Mouse (Mus musculus): Measurements from ENCODE around the gene Tm4sf5. TPM values are rescaled to one million over a fixed set of nuclear protein-coding genes. Genes with fewer than 3 reads are reported as not detected.

Gene Tm4sf5
- total and polyA plus RNA-seq, 3 experiments, result 5.5 to 24.5 (median 11.7) TPM

DNA sequence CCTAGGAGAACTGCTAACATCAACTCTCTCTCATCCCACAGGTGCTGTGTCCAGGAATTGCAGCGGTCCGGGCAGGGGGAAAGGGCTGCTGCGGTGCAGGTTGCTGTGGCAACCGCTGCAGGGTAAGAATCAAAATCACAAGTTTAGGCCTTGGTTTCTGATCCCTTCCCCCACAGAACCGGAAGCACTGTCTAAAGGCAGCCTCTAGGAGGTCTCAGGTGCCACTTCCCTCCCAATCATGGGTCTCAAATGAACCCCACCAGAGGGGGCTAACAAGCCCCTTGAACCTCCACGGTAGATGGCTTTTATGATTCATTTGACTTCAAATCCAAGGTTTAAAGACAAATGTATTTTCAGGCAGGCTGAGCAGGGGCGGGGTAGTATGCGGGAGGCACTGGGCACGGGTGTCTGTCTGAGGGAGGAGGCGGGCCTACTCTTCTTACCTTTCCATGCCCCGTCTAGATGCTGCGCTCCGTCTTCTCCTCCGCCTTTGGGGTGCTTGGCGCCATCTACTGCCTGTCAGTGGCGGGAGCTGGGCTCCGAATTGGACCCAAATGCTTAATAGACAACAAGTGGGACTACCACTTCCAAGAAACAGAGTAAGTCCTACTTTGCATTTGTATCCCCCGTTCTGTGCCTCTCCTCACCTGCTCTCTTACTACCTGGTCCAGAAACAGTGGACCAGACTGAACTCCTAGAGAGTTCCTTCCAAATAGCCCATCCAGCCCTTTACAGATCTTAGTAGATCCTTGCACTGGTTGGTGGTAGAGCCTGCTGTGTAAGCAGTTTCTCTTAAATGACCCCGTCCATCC is 4.9 kb downstream of the Tm4sf5 start (continued):
- TF ChIP-seq TBP (conservative IDR thresholded peaks at IDR 0.05; ENCODE audit: low read depth, low read length) (no peak), EP300 (IDR thresholded peaks at IDR 0.05; ENCODE audit: low read length) (no peak), RAD21 (IDR thresholded peaks at IDR 0.05; ENCODE audit: low read depth, low read length) (peak; percentile 72), JUND (conservative IDR thresholded peaks at IDR 0.05; ENCODE audit: low read depth, low read length) (no peak), MXI1 (IDR thresholded peaks at IDR 0.05; ENCODE audit: low read depth, low read length) (no peak), JUN (IDR thresholded peaks at IDR 0.05; ENCODE audit: insufficient read depth, low read depth, low read length) (no peak), ZC3H11A (IDR thresholded peaks at IDR 0.05; ENCODE audit: low read depth, low read length) (peak; percentile 56), E2F4 (IDR thresholded peaks at IDR 0.05; ENCODE audit: insufficient replicate concordance, low read depth, low read length) (no peak), MAFK (IDR thresholded peaks at IDR 0.05; ENCODE audit: insufficient replicate concordance, low read length) (peak; percentile 87), POLR2AphosphoS2 (IDR thresholded peaks at IDR 0.05; ENCODE audit: low read depth, low read length) (no peak), ELF1 (IDR thresholded peaks at IDR 0.05; ENCODE audit: low read depth, low read length) (peak; percentile 68), ETS1 (conservative IDR thresholded peaks at IDR 0.05; ENCODE audit: low read depth, low read length) (no peak; the same call in none of the 2 replicates), RCOR1 (conservative IDR thresholded peaks at IDR 0.05; ENCODE audit: low read depth, low read length) (0 out of 2 replicates have a peak, but pooled peaks have one; percentile 84)

DNA sequence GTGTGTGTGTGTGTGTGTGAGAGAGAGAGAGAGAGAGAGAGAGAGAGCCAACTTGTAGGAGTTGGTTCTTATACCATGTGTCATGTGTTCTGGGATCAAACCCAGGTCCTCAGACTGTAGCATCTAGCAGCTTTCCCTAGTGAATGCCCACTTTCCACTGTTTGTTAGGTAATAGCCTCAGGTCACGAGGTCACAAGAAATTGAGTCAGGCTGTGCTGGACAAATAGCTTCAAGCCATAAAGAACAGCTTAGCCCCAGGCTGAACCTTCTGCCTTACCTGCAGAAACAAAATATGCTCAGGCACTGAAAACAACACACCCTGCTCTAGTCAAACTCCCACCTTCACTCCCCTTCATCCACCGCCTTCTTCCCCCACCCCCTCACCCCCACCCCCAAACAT is 6.2 kb downstream of the Tm4sf5 start:
- Histone ChIP-seq H3K27ac (ENCODE audit: insufficient read depth, low read depth) (no peak overlapping the region), H3K27me3 (replicated peaks) (no peaks in the 10 kb centered on the region), H3K9ac (ENCODE audit: insufficient read depth, low read depth) (no peak overlapping the region), H3K4me1 (ENCODE audit: control insufficient read depth in 1 of 2, insufficient read depth in 2 of 2) (peaks cover 20 to 82% of the 10 kb centered on the region in 2 experiments), H3K9me3 (replicated peaks; ENCODE audit: low read length) (no peaks in the 10 kb centered on the region), H3K36me3 (replicated peaks in 1 of 2; ENCODE audit: control insufficient read depth in 1 of 2, insufficient read depth in 1 of 2, low read length in 1 of 2) (no peaks in the 10 kb centered on the region), H3K4me2 (ENCODE audit: insufficient read depth, low read depth, poor library complexity, severe bottlenecking) (no peak overlapping the region), H3K4me3 (replicated peaks in 1 of 3; ENCODE audit: low read depth in 2 of 3, low read length in 2 of 3, poor library complexity in 1 of 3) (peak overlapping the region in 2 of 3 experiments; percentile 34 to 50), H3K79me2 (replicated peaks; ENCODE audit: control insufficient read depth, extremely low read depth, insufficient read depth, poor library complexity, severe bottlenecking) (no peaks in the 10 kb centered on the region)
- TF ChIP-seq ZNF384 (IDR thresholded peaks at IDR 0.05; ENCODE audit: low read depth, low read length) (no peak), POLR2A (IDR thresholded peaks at IDR 0.05; ENCODE audit: low read depth, low read length) (no peak), POLR2AphosphoS2 (IDR thresholded peaks at IDR 0.05; ENCODE audit: low read depth, low read length) (no peak), PAX5 (IDR thresholded peaks at IDR 0.05; ENCODE audit: low read length) (no peak), MEF2A (IDR thresholded peaks at IDR 0.05; ENCODE audit: borderline replicate concordance, low read depth, low read length) (no peak), MYC (IDR thresholded peaks at IDR 0.05; ENCODE audit: low read depth, low read length) (no peak), USF2 (conservative IDR thresholded peaks at IDR 0.05; ENCODE audit: low read depth, low read length) (no peak), NELFE (IDR thresholded peaks at IDR 0.05; ENCODE audit: low read depth, low read length) (no peak), TBP (conservative IDR thresholded peaks at IDR 0.05; ENCODE audit: low read depth, low read length) (no peak)
- dilution Hi-C loops (cut with MboI; ENCODE audit: extremely low pct_ligation_motif_present, extremely low pct_unique_long_range_greater_than_20kb, low sequenced_read_pairs), result no loop called here
- no peak for DNase-seq (ENCODE audit: extremely low read depth)
- in situ Hi-C loops (cut with MboI; ENCODE audit: low pct_ligation_motif_present, low pct_unique_long_range_greater_than_20kb, low sequenced_read_pairs), result no loop called here
